Mouse (Mus musculus): Measurements from ENCODE around the gene Nek6.

Nek6 gene

DNA sequence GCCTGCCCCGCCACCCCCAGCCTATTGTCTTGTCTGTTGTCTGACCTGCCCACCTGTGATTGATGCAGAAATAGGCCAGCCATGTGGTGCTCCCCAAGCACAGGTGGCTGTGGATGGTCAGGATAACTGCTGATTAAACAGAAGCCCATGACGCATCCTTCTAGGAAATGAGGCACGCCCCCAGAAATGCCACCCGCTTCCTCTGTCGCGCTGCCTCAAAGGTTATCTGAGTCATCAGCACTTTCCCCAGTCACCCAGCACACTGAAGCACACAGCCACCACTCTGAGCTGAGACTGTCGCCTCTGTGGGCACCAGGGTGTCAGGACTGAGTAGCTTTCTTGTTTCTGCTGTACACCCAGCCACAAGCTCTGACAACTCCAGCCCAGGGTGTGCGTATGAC lies 24.9 kb downstream of the Nek6 start:
- peak; percentile 95 for DNase-seq (ENCODE audit: low read depth, low spot score)

DNA sequence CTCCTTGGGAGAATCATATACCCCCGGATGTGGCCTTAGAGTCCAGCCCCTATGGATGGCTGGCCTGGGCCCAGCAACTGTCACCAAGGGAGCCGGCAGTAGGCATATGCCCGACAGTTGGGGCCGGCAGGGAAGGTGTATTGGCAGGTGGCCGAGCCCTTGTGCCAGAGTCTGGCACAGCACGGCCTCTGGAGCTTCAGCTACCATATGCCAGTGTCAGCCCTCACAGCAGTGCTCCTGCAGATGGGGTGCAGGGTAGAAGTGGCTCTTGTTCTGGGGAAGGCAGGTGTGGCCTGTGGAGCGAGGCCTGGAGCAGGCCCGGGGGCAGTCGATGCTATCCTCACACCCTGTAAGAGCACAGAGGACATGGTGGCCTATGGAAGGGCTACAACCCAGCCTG lies 28.2 kb downstream of the Nek6 start:
- peak; percentile 94 for DNase-seq (ENCODE audit: low read depth, low spot score)

DNA sequence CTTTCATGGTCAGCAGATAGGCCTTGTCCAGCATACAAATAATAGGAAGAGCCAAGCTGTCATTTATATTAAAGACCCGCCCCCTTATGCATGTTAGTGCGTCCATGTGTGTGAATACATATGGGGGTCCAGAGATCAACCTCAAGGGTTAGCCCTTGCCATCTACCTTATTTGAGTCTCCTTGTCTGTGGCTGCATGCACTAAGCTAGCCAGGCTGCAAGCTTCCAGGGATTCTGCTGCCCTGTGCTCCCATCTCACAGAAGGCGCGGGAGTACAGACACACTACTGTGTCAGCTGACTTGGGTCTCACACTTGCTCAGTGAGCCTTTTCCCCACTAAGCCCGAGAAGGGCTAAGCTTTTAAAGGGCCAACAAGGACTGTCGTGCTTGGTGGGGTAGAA lies 29.2 kb downstream of the Nek6 start:
- DNase-seq (ENCODE audit: low read depth, low spot score), result no peak

DNA sequence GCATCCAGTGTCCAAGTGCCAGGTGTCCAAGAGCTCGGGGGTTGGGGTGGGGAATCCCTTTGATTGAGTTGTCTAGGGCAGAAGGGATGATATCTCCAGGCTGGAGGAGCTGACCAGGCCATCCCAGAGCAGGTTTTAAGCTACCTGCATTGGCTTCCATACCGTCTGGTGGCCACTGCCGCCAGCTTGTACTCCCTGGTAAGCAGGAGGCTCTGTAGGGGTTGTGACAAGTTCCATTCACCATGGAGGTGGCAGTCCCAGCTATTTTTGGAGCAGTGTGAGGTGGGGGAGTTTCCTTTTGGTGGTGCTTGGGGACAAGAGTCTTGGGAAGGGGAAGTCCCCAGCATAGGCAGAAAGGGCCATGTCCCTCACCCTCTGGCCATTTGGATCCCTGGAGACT lies 29.7 kb downstream of the Nek6 start:
- DNase-seq (ENCODE audit: low read depth, low spot score), result peak; percentile 52

DNA sequence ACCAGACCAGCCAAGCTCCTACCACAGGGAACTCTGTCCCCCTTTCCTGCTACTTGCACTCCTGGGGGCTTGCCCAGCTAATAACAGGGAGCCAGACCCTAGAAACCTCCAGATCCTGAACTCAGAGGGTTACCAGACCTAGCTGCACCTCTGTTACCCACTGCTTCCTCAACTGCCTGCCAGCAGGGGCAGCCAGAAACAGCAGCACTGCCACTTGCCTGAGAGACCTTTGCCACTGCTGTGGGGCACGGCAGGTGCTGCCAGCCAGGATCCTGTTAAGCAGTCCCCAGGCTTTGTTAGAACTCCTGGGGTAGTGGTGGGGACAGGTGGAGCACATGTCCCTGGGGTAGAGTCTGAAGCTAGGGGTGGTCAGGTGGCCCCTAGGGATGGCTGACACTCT lies 30.1 kb downstream of the Nek6 start:
- no peak for DNase-seq (ENCODE audit: low read depth, low spot score)

DNA sequence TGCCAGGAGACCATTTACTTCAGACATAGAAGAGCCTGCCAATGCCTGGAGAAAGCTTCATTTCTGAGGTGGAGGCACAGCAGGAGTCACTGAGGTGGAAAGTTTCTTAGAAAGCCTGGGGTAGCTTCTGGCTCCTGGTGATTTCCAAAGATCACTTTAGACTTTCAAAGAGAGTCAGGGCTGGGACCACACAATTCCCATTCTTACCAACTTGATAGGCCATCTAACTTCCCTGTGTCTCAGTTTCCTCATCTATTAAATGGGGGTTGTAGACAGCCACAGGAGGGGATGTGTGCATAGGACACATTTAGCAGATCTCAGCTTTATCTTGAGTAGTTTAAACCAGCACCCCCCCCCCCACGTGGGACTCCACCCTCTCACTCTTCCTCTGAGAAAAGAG lies 30.9 kb downstream of the Nek6 start:
- DNase-seq (ENCODE audit: low read depth, low spot score), result no peak

GRCm38 (mm10) chr2:38543158-38543557 lies 31.7 kb downstream of the Nek6 start:
- DNase-seq (ENCODE audit: low read depth, low spot score), result no peak

GRCm38 (mm10) chr2:38544341-38544740 lies 32.9 kb downstream of the Nek6 start:
- no peak for DNase-seq (ENCODE audit: low read depth, low spot score)

DNA sequence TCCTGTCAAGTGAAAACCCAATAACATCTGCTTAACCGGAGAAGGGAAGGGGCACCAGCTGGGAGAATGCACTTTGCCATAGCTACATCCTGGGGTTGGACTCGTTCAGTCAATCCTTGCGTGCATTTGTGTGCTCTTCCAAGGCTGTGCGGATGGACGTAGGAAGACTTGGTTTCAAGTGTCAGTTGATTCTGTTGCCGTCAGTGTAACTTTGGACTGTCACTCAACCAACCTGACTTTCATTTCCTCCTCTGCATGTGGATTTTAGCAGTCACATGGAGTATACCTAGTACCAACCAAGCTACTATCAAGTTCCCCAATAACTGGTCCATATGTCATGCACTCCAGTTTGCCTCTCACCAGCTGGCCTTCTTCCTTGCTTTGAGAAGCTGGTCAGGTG lies 33.5 kb downstream of the Nek6 start:
- DNase-seq (ENCODE audit: low read depth, low spot score), result no peak

GRCm38 (mm10) chr2:38545706-38546105 lies 34.3 kb downstream of the Nek6 start:
- no peak for DNase-seq (ENCODE audit: low read depth, low spot score)

DNA sequence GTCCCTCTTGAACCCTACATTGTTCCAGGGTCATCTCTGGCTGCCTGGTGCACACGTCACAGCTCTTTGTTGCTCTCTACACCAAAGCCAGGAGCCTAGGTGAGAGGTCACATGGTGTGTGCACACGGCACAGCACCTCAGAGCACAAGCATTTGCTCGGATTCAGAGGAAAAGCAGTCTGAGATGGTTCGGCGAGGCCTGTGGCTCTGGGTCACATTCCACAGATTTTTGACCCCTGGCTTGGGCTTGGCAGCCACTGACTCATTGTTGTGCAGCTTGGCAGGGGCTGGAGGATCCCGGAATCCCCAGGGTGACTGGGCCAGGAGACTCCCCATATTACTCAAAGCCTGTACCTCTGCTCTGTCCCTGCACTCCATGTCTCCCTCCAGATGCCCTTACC lies 34.8 kb downstream of the Nek6 start:
- DNase-seq (ENCODE audit: low read depth, low spot score), result no peak

- no peak for DNase-seq (ENCODE audit: low read depth, low spot score)
These were observed 35.3 kb downstream of the Nek6 start for GRCm38 (mm10) chr2:38546748-38547147.

GRCm38 (mm10) chr2:38547793-38548517 lies 36.5 kb downstream of the Nek6 start:
- no peak for DNase-seq (ENCODE audit: low read depth, low spot score)

DNA sequence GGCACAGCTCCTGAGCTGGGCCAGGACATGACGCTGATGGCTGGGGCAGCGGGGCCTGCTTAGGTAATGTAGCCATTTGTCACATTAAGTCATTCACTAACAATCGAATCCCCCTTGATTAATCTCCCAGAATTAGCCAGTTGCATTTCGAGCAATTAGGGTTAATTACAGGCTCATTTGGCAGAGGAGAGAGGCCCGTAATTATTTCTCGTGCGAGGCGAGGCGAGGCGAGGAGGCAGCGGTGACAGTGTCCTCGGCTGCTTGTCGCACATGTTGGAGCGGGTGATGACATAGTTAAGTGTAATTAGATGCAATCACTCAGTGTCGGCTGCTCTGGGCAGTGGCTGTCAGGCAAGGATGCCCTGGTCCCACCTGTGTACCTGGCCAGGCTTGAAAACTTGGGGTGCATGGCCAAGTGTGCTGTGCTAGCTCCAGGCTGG lies 40.6 kb downstream of the Nek6 start:
- DNase-seq (ENCODE audit: low read depth, low spot score), result no peak

- no peak for DNase-seq (ENCODE audit: low read depth, low spot score)
These were observed 43.0 kb downstream of the Nek6 start for GRCm38 (mm10) chr2:38554226-38554995.

- no peak for DNase-seq (ENCODE audit: low read depth, low spot score)
These were observed 44.2 kb downstream of the Nek6 start for GRCm38 (mm10) chr2:38555659-38556058.

DNA sequence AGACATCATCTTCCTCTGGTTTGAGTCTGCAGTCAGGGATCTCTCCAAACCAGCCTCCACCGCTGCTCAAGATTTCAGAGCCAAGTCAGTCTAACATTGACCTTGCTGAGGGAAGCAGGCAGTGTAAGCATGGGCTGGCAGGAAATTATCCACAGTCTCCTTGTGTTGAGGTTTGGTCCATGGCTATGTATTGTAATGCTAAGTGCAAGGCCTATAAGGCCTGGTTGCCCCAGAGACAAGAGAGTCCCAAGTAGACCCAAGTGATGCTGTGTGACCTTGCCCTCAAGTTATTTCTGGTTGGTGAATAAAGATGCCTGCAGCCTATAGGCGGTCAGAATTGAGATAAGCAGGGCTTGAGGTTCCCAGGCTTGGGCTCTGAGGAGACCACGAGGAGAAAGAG lies 45.3 kb downstream of the Nek6 start:
- no peak for DNase-seq (ENCODE audit: low read depth, low spot score)

GRCm38 (mm10) chr2:38560296-38561227 lies 49.1 kb downstream of the Nek6 start:
- no peak for DNase-seq (ENCODE audit: low read depth, low spot score)

GRCm38 (mm10) chr2:38562596-38562995 lies 51.2 kb downstream of the Nek6 start:
- DNase-seq (ENCODE audit: low read depth, low spot score), result no peak

- DNase-seq (ENCODE audit: low read depth, low spot score), result peak; percentile 81
These were observed 60.6 kb downstream of the Nek6 start for GRCm38 (mm10) chr2:38571971-38572601.

- no peak for DNase-seq (ENCODE audit: low read depth, low spot score)
These were observed 63.3 kb downstream of the Nek6 start for GRCm38 (mm10) chr2:38574697-38575096.

Data from brain, adult 2 months (tissue).